Mouse (Mus musculus) hindbrain, embryonic 16.5 days (tissue): ENCODE data around the gene Gm45234. TPM values are rescaled to one million over a fixed set of nuclear protein-coding genes. Genes with fewer than 3 reads are reported as not detected.

Source experiments
- ATAC-seq: fragments of 200-750 bp; cut with Nextera tagmentation; 2 replicates; pipeline ENCODE4 v1.8.0; 2017; ENCODE audit warnings: moderate TSS enrichment, moderate library complexity
- H3K27ac ChIP-seq: fragments of 300-500 bp; sonication (generic); 2 replicates; pipeline ENCODE4 v1.5.1; 2014; ENCODE audit warnings: low read depth, mild to moderate bottlenecking, control low read depth, low read length, moderate library complexity
- H3K27me3 ChIP-seq: fragments of 300-500 bp; sonication (generic); replicated peaks from 2 replicates; pipeline ENCODE4 v1.6.1; 2014; ENCODE audit warnings: low read length; ENCODE audit not compliant: control insufficient read depth, insufficient read depth
- H3K36me3 ChIP-seq: fragments of 300-500 bp; sonication (generic); 2 replicates; pipeline ENCODE4 v1.6.1; 2014; ENCODE audit warnings: mild to moderate bottlenecking, low read length, moderate library complexity, mixed read lengths; ENCODE audit not compliant: control insufficient read depth, insufficient read depth
- H3K4me1 ChIP-seq: fragments of 300-500 bp; sonication (generic); 2 replicates; pipeline ENCODE4 v1.6.1; 2014; ENCODE audit warnings: low read depth, low read length; ENCODE audit not compliant: control insufficient read depth, insufficient read depth
- H3K4me2 ChIP-seq: fragments of 300-500 bp; sonication (generic); 2 replicates; pipeline ENCODE4 v1.6.1; 2014; ENCODE audit warnings: mild to moderate bottlenecking, low read length, control low read depth, moderate library complexity
- H3K4me3 ChIP-seq: fragments of 300-500 bp; sonication (generic); 2 replicates; pipeline ENCODE4 v1.5.1; 2014; ENCODE audit warnings: mild to moderate bottlenecking, low read length, control low read depth, moderate library complexity
- H3K9ac ChIP-seq: fragments of 300-500 bp; sonication (generic); 2 replicates; pipeline ENCODE4 v1.6.1; 2014; ENCODE audit warnings: low read depth, mild to moderate bottlenecking, control low read depth, low read length, moderate library complexity
- H3K9me3 ChIP-seq: fragments of 300-500 bp; sonication (generic); 2 replicates; pipeline ENCODE4 v1.6.1; 2014; ENCODE audit warnings: mild to moderate bottlenecking, low read length, moderate library complexity; ENCODE audit not compliant: control insufficient read depth
- WGBS: fragments of 180-500 bp; shearing (Covaris S2); extraction: QIAGEN DNeasy Blood & Tissue Kit; methylation state at CpG from one replicate; pipeline ENCODE4 v1.1.7; 2014; 5-methylcytosine and 5-hydroxymethylcytosine counted together
- polyA plus RNA-seq: library from polyadenylated mRNA; unstranded; fragments of >200 nt; fragmentation: Nextera tagmentation; extraction: Ambion mirVana; gene quantifications from 2 replicates; pipeline ENCODE4 v1.2.1, GENCODE M21; 2015

Gm45234 gene
- polyA plus RNA-seq, 1 experiment from 2014 or later = not detected

- Histone ChIP-seq H3K9ac (no peak overlapping the region), H3K4me2 (no peak overlapping the region), H3K27me3 (no peaks in the 10 kb centered on the region), H3K4me1 (peaks cover 21% of the 10 kb centered on the region), H3K9me3 (no peaks in the 10 kb centered on the region), H3K36me3 (no peaks in the 10 kb centered on the region), H3K27ac (no peak overlapping the region), H3K4me3 (no peak overlapping the region)
- ATAC-seq = no peak
- WGBS = 91% methylated on average over 11 of the region's 11 CpGs
These were observed 18.8 kb downstream of the Gm45234 start for GRCm38 (mm10) chr6:124737040-124737439.

GRCm38 (mm10) chr6:124734417-124734816 lies 21.4 kb downstream of the Gm45234 start:
- ATAC-seq = no peak
- Histone ChIP-seq H3K27me3 (no peaks in the 10 kb centered on the region), H3K4me2 (no peak overlapping the region), H3K9ac (no peak overlapping the region), H3K4me1 (peaks cover 7% of the 10 kb centered on the region), H3K9me3 (no peaks in the 10 kb centered on the region), H3K36me3 (no peaks in the 10 kb centered on the region), H3K4me3 (no peak overlapping the region), H3K27ac (no peak overlapping the region)
- WGBS = 92% methylated on average over 3 of the region's 3 CpGs

DNA sequence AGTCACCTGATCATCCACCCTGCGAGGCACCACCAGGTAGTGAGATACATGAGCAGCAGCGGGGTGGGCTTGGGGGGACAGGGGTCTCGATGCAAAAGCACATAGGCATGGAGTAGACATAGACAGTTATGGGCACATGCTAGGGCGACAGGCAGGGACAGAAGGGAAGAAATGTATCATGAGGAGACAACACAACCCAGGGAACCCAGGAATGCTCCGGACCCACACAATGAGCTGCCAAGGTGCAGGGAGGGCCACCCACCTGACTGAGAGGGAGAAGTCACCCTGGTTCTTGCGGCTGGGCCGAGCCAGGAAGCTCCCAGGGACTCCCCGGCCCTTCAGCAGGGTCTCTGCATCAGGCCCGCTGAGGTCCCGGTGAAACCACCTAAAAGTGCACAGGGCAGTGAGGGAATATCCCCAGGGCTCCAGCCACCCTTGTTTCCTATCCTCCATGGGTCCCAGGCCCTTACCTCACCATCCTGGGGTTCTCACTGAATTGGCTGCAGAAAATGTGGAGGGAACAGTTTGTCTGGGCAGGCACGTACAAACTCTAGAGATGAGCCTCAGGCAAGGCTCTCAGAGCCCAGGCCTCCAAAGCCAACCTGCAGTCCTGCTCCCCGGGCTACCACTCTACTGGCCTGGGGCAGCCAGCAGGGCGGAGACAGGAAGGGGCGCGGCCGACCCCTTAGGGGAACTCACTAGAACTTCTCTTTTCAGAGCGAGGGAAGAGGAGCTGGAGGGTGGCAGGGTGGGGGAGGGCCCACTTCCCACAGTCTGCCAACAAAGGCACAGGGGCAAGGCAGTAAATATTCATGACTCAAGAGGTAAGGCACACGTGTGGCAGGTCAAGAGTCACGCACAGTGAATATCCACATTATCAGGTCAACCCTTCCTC lies 23.1 kb downstream of the Gm45234 start:
- 53% methylated on average over 19 of the region's 19 CpGs for WGBS
- ATAC-seq = no peak
- Histone ChIP-seq H3K9me3 (no peaks in the 10 kb centered on the region), H3K4me2 (no peak overlapping the region), H3K27me3 (no peaks in the 10 kb centered on the region), H3K4me3 (no peak overlapping the region), H3K27ac (no peak overlapping the region), H3K36me3 (no peaks in the 10 kb centered on the region), H3K4me1 (no peaks in the 10 kb centered on the region), H3K9ac (no peak overlapping the region)

- Histone ChIP-seq H3K36me3 (no peaks in the 10 kb centered on the region), H3K27ac (no peak overlapping the region), H3K4me3 (no peak overlapping the region), H3K9me3 (no peaks in the 10 kb centered on the region), H3K9ac (no peak overlapping the region), H3K4me2 (no peak overlapping the region), H3K27me3 (no peaks in the 10 kb centered on the region), H3K4me1 (no peaks in the 10 kb centered on the region)
- no peak for ATAC-seq
- 90% methylated on average over 7 of the region's 7 CpGs for WGBS
These were observed 24.8 kb downstream of the Gm45234 start for GRCm38 (mm10) chr6:124731038-124731437.

- Histone ChIP-seq H3K9ac (no peak overlapping the region), H3K36me3 (no peaks in the 10 kb centered on the region), H3K4me3 (no peak overlapping the region), H3K4me1 (no peaks in the 10 kb centered on the region), H3K27ac (no peak overlapping the region), H3K27me3 (no peaks in the 10 kb centered on the region), H3K9me3 (no peaks in the 10 kb centered on the region), H3K4me2 (no peak overlapping the region)
- 83% methylated on average over 8 of the region's 8 CpGs for WGBS
- no peak for ATAC-seq
These were observed 25.7 kb downstream of the Gm45234 start for GRCm38 (mm10) chr6:124729850-124730705.

DNA sequence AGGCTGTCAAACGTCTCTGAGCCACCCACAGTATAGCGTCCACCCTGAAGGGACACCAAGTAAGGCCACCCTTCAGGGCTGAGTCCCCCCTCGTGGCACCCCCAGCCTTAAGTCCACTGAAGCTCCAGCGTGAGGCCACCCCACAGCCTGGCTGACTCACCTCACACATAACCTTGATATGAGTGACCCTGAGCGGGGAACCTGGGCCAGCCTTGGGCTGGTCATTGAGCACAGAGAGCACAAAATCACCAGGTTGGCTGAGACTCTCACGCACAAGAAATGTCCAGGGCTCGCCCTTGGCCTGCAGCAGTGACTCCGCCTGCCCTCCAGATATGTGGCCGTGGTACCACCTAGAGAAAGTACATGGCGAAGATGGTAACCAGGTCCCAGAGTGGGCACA lies 27.2 kb downstream of the Gm45234 start:
- Histone ChIP-seq H3K4me2 (no peak overlapping the region), H3K4me3 (no peak overlapping the region), H3K27me3 (no peaks in the 10 kb centered on the region), H3K9ac (no peak overlapping the region), H3K4me1 (no peaks in the 10 kb centered on the region), H3K36me3 (no peaks in the 10 kb centered on the region), H3K27ac (no peak overlapping the region), H3K9me3 (no peaks in the 10 kb centered on the region)
- ATAC-seq = no peak
- 93% methylated on average over 10 of the region's 10 CpGs for WGBS

DNA sequence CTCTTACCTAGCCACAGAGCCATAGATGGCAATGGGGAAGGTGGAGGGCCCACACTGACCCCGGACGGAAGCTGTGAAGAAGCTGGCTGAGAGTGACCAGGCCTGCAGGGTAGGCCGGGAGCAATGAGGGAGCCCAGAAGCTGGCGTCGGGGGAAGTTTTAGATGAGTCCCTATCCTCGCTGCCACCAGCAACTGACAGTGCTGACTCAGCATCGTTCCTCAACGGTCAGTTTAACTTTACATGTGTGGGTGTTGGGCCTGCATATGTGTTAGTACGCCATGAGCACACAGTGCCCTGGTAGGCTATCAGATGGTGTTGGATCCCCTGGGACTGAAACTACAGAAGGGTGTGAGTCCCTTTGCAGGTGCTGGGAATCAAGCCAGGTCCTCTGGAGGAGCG lies 31.3 kb downstream of the Gm45234 start:
- Histone ChIP-seq H3K4me3 (no peak overlapping the region), H3K36me3 (no peaks in the 10 kb centered on the region), H3K4me1 (no peaks in the 10 kb centered on the region), H3K4me2 (no peak overlapping the region), H3K27ac (no peak overlapping the region), H3K9me3 (no peaks in the 10 kb centered on the region), H3K27me3 (no peaks in the 10 kb centered on the region), H3K9ac (no peak overlapping the region)
- no peak for ATAC-seq
- WGBS = 89% methylated on average over 10 of the region's 10 CpGs

GRCm38 (mm10) chr6:124723541-124723940 lies 32.3 kb downstream of the Gm45234 start:
- H3K4me2 ChIP-seq = no peak overlapping the region
- H3K9ac ChIP-seq = no peak overlapping the region
- H3K4me1 ChIP-seq = no peaks in the 10 kb centered on the region
- no peaks in the 10 kb centered on the region for H3K9me3 ChIP-seq
- H3K27me3 ChIP-seq = no peaks in the 10 kb centered on the region
- ATAC-seq = no peak
- no peak overlapping the region for H3K27ac ChIP-seq
- no peak overlapping the region for H3K4me3 ChIP-seq
- no peaks in the 10 kb centered on the region for H3K36me3 ChIP-seq
- 80% methylated on average over 8 of the region's 8 CpGs for WGBS

- no peak overlapping the region for H3K4me3 ChIP-seq
- ATAC-seq = no peak
- H3K9me3 ChIP-seq = no peaks in the 10 kb centered on the region
- no peak overlapping the region for H3K9ac ChIP-seq
- no peaks in the 10 kb centered on the region for H3K4me1 ChIP-seq
- WGBS = 92% methylated on average over 6 of the region's 6 CpGs
- no peaks in the 10 kb centered on the region for H3K36me3 ChIP-seq
- H3K27me3 ChIP-seq = no peaks in the 10 kb centered on the region
- no peak overlapping the region for H3K27ac ChIP-seq
- H3K4me2 ChIP-seq = no peak overlapping the region
These were observed 32.8 kb downstream of the Gm45234 start for GRCm38 (mm10) chr6:124722876-124723473.
